Mouse (Mus musculus) forebrain, postnatal 0 days (tissue): ENCODE measurements around the gene Fam160a1. TPM values are rescaled to one million over a fixed set of nuclear protein-coding genes. Genes with fewer than 3 reads are reported as not detected.

Source experiments
- ATAC-seq: fragments of 200-750 bp; cut with Nextera tagmentation; 2 replicates; pipeline ENCODE4 v1.8.0; 2017; ENCODE audit warnings: mild to moderate bottlenecking, moderate library complexity
- DNase-seq: peaks from one replicate; pipeline ENCODE4 v3.0.0-alpha.2; 2015
- H3K27ac ChIP-seq: fragments of 300-500 bp; sonication (generic); 2 replicates; pipeline ENCODE4 v1.5.1; 2014; ENCODE audit warnings: low read depth, mild to moderate bottlenecking, antibody characterized with exemption, low read length, moderate library complexity, mixed read lengths
- H3K27me3 ChIP-seq: fragments of 300-500 bp; sonication (generic); 2 replicates; pipeline ENCODE4 v1.6.1; 2014; ENCODE audit warnings: mild to moderate bottlenecking, low read length, mixed read lengths; ENCODE audit not compliant: insufficient read depth
- H3K36me3 ChIP-seq: fragments of 300-500 bp; sonication (generic); 2 replicates; pipeline ENCODE4 v1.6.1; 2014; ENCODE audit warnings: mild to moderate bottlenecking, moderate library complexity; ENCODE audit not compliant: insufficient read depth
- H3K4me1 ChIP-seq: fragments of 300-500 bp; sonication (generic); 2 replicates; pipeline ENCODE4 v1.6.1; 2014; ENCODE audit warnings: antibody characterized with exemption; ENCODE audit not compliant: insufficient read depth
- H3K4me2 ChIP-seq: fragments of 300-500 bp; sonication (generic); 2 replicates; pipeline ENCODE4 v1.6.1; 2014; ENCODE audit warnings: low read depth, mild to moderate bottlenecking, moderate library complexity
- H3K4me3 ChIP-seq: fragments of 300-500 bp; sonication (generic); 2 replicates; pipeline ENCODE4 v1.5.1; 2014; ENCODE audit warnings: low read depth, low read length, mixed read lengths
- H3K9ac ChIP-seq: fragments of 300-500 bp; sonication (generic); 2 replicates; pipeline ENCODE4 v1.6.1; 2014; ENCODE audit warnings: mild to moderate bottlenecking
- H3K9me3 ChIP-seq: fragments of 300-500 bp; sonication (generic); 2 replicates; pipeline ENCODE4 v1.6.1; 2016; ENCODE audit warnings: low read length
- CTCF ChIP-seq: sonication (generic); IDR thresholded peaks from 2 replicates; pipeline ENCODE4 v1.5.1; 2016; ENCODE audit warnings: antibody characterized with exemption, control low read depth, low read depth
- WGBS: fragments of 180-500 bp; shearing (Covaris S2); extraction: QIAGEN DNeasy Blood & Tissue Kit; methylation state at CpG from one replicate; pipeline ENCODE4 v1.1.7; 2014; 5-methylcytosine and 5-hydroxymethylcytosine counted together
- polyA plus RNA-seq: library from polyadenylated mRNA; unstranded; fragments of >200 nt; fragmentation: Nextera tagmentation; extraction: Ambion mirVana; gene quantifications from 2 replicates; pipeline ENCODE4 v1.2.1, GENCODE M21; 2015
- total RNA-seq: library from RNA; depleted of rRNA; stranded (reverse); fragments of >200 nt; gene quantifications from 2 replicates; pipeline ENCODE4 v1.2.3, GENCODE M21; 2014

Fam160a1 gene
- total and polyA plus RNA-seq, 2 experiments from 2014 or later: 0.67 to 2.6 TPM

- 37% methylated on average over 10 of the region's 10 CpGs for WGBS
- no peaks in the 10 kb centered on the region for H3K36me3 ChIP-seq
- H3K27ac ChIP-seq: peak overlapping the region; percentile 79
- ATAC-seq: peak; percentile 57
- peak; percentile 65 for DNase-seq
- H3K27me3 ChIP-seq: no peaks in the 10 kb centered on the region
- no peak overlapping the region for H3K4me3 ChIP-seq
- no peak for TF ChIP-seq CTCF
- no peaks in the 10 kb centered on the region for H3K9me3 ChIP-seq
- peaks cover 12% of the 10 kb centered on the region for H3K4me1 ChIP-seq
- H3K4me2 ChIP-seq: no peak overlapping the region
- H3K9ac ChIP-seq: no peak overlapping the region
Observed at GRCm38 (mm10) chr3:85661926-85662813, 154.9 kb downstream of the Fam160a1 start.

- H3K27me3 ChIP-seq: no peaks in the 10 kb centered on the region
- H3K9ac ChIP-seq: no peak overlapping the region
- no peak for TF ChIP-seq CTCF
- H3K36me3 ChIP-seq: 0 out of 2 replicates have a peak, but pooled peaks cover 5% of the 10 kb centered on the region
- H3K4me3 ChIP-seq: no peak overlapping the region
- H3K4me1 ChIP-seq: peaks cover 12% of the 10 kb centered on the region
- H3K27ac ChIP-seq: no peak overlapping the region
- WGBS: 86% methylated on average over 7 of the region's 7 CpGs
- H3K4me2 ChIP-seq: no peak overlapping the region
- no peak for DNase-seq
- no peak for ATAC-seq
- no peaks in the 10 kb centered on the region for H3K9me3 ChIP-seq
Observed at GRCm38 (mm10) chr3:85659681-85660080, 157.4 kb downstream of the Fam160a1 start.

GRCm38 (mm10) chr3:85655538-85655937, 161.6 kb downstream of the Fam160a1 start:
- H3K4me1 ChIP-seq: peaks cover 11% of the 10 kb centered on the region
- ATAC-seq (no peak), DNase-seq (no peak)
- TF ChIP-seq CTCF: no peak
- H3K9me3 ChIP-seq: no peaks in the 10 kb centered on the region
- no peak overlapping the region for H3K4me2 ChIP-seq
- WGBS: 87% methylated on average over 3 of the region's 3 CpGs
- no peak overlapping the region for H3K27ac ChIP-seq
- H3K4me3 ChIP-seq: no peak overlapping the region
- 0 out of 2 replicates have a peak, but pooled peaks cover 5% of the 10 kb centered on the region for H3K36me3 ChIP-seq
- no peak overlapping the region for H3K9ac ChIP-seq
- no peaks in the 10 kb centered on the region for H3K27me3 ChIP-seq

- peaks cover 11% of the 10 kb centered on the region for H3K4me1 ChIP-seq
- H3K9me3 ChIP-seq: no peaks in the 10 kb centered on the region
- no peaks in the 10 kb centered on the region for H3K27me3 ChIP-seq
- peak; percentile 76 for ATAC-seq
- no peak overlapping the region for H3K4me2 ChIP-seq
- no peak overlapping the region for H3K4me3 ChIP-seq
- peak overlapping the region; percentile 54 for H3K27ac ChIP-seq
- H3K36me3 ChIP-seq: 0 out of 2 replicates have a peak, but pooled peaks cover 5% of the 10 kb centered on the region
- TF ChIP-seq CTCF: no peak
- H3K9ac ChIP-seq: no peak overlapping the region
- WGBS: 71% methylated on average over 4 of the region's 4 CpGs
- DNase-seq: peak; percentile 44
Observed at GRCm38 (mm10) chr3:85652727-85653665, 164.1 kb downstream of the Fam160a1 start.

GRCm38 (mm10) chr3:85649176-85649575, 167.9 kb downstream of the Fam160a1 start:
- Histone ChIP-seq H3K4me2 (no peak overlapping the region), H3K9me3 (no peaks in the 10 kb centered on the region), H3K27me3 (no peaks in the 10 kb centered on the region), H3K4me1 (peaks cover 11% of the 10 kb centered on the region), H3K27ac (no peak overlapping the region), H3K36me3 (no peaks in the 10 kb centered on the region), H3K9ac (no peak overlapping the region), H3K4me3 (no peak overlapping the region)
- 92% methylated on average over 4 of the region's 4 CpGs for WGBS
- TF ChIP-seq CTCF: no peak
- DNase-seq: no peak
- no peak for ATAC-seq

- Histone ChIP-seq H3K4me1 (no peaks in the 10 kb centered on the region), H3K27ac (no peak overlapping the region), H3K4me3 (no peak overlapping the region), H3K27me3 (no peaks in the 10 kb centered on the region), H3K4me2 (no peak overlapping the region), H3K9me3 (no peaks in the 10 kb centered on the region), H3K9ac (no peak overlapping the region), H3K36me3 (no peaks in the 10 kb centered on the region)
- no peak for TF ChIP-seq CTCF
- ATAC-seq (no peak), DNase-seq (no peak)
- WGBS: 81% methylated on average over 7 of the region's 7 CpGs
Observed at GRCm38 (mm10) chr3:85645517-85646004, 171.5 kb downstream of the Fam160a1 start.
